Mouse (Mus musculus) E14TG2a.4 (cell line): ENCODE data around the gene Polr1e.

Source experiments
- H3K27me3 ChIP-seq: 2 replicates; pipeline ENCODE4 v1.6.1; 2014; ENCODE audit warnings: low read length, control low read depth; ENCODE audit not compliant: insufficient read depth
- H3K36me3 ChIP-seq: 2 replicates; pipeline ENCODE4 v1.6.1; 2014; ENCODE audit warnings: low read length, control low read depth; ENCODE audit not compliant: insufficient read depth
- H3K4me1 ChIP-seq: replicated peaks from 2 replicates; pipeline ENCODE4 v1.6.1; 2014; ENCODE audit warnings: low read depth, low read length, control low read depth
- H3K4me3 ChIP-seq: replicated peaks from 2 replicates; pipeline ENCODE4 v1.5.1; 2014; ENCODE audit warnings: mild to moderate bottlenecking, low read length
- H3K9me3 ChIP-seq: 2 replicates; pipeline ENCODE4 v1.6.1; 2014; ENCODE audit warnings: low read length, control low read depth
- CTCF ChIP-seq: conservative IDR thresholded peaks from 2 replicates; pipeline ENCODE4 v1.5.1; 2014; ENCODE audit warnings: low read length
- NANOG ChIP-seq: IDR thresholded peaks from 2 replicates; pipeline ENCODE4 v1.6.1; 2014; ENCODE audit warnings: borderline replicate concordance, low read length, mixed read lengths
- POU5F1 ChIP-seq: IDR thresholded peaks from 2 replicates; pipeline ENCODE4 v1.6.1; 2014; ENCODE audit warnings: low read length, borderline replicate concordance

The Polr1e gene

DNA sequence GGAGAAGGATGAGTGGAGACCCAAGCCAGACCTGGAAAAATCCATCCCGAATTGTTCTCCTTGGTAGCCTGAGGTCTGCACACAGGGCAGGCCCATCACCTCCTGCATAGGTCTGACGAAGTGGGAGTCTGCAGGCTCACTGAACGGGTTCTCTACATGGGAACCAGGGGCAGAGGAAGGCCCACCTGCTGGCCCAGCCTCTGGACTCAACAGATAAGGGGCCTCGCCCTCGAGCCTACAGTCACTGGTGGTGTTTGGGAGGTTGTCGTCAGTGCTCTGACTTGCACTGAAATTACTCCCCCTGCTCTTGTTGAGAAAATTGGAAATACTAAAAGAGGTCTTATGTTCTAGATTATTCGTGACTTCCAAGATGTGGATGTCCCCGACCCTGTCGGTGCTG, 24.5 kb upstream of the Polr1e start:
- Histone ChIP-seq H3K4me3 (no peak overlapping the region), H3K9me3 (no peaks in the 10 kb centered on the region), H3K27me3 (no peaks in the 10 kb centered on the region), H3K4me1 (peaks cover 22% of the 10 kb centered on the region), H3K36me3 (peaks cover 55% of the 10 kb centered on the region)
- no peak for TF ChIP-seq CTCF

DNA sequence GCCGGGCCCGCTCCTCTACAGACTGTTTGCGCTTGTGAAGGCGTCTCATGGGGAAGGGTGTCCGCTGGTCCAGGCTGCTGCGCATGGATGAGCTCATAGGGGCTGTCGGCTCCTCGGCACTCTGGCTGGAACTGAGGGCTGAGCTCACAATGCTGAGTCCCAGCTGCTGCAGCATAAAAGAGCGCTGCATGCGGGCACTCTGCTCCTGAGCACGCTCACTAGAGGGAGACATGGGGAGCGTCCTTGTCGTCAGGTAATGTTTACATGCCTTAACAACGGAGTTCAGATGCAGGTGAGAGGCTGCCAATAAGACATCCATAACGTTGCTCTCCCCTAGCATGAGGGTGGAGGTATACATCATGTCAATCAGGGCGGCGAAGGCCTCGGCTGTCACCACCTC, 23.6 kb upstream of the Polr1e start:
- TF ChIP-seq POU5F1, result no peak
- H3K9me3 ChIP-seq, result no peaks in the 10 kb centered on the region
- H3K27me3 ChIP-seq, result no peaks in the 10 kb centered on the region
- peaks cover 20% of the 10 kb centered on the region for H3K4me1 ChIP-seq
- H3K36me3 ChIP-seq, result peaks cover 45% of the 10 kb centered on the region
- H3K4me3 ChIP-seq, result peak overlapping the region; percentile 32

DNA sequence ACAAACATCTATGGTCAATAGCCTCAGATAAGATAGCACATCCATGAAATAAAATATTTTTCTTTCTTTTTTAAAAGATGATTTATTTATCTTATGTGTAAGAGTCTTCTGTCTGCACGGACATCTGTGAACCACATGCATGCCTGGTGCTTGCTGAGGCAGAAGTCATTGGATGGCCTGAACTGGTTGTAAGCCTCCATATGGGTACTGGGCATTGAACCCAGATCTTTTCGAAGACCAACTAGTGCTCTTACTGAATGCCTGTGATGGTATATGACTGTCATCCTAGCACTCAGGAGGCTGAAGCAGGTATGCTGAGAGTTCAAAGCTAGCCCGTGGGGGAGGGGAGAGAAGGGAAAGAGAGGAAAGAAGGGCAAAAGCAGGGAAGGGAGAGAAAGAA, 20.3 kb upstream of the Polr1e start:
- Histone ChIP-seq H3K4me1 (peaks cover 16% of the 10 kb centered on the region), H3K27me3 (no peaks in the 10 kb centered on the region), H3K4me3 (no peak overlapping the region), H3K9me3 (no peaks in the 10 kb centered on the region), H3K36me3 (peaks cover 14% of the 10 kb centered on the region)
- TF ChIP-seq NANOG, result no peak
- no peak for TF ChIP-seq CTCF
- no peak for TF ChIP-seq POU5F1

DNA sequence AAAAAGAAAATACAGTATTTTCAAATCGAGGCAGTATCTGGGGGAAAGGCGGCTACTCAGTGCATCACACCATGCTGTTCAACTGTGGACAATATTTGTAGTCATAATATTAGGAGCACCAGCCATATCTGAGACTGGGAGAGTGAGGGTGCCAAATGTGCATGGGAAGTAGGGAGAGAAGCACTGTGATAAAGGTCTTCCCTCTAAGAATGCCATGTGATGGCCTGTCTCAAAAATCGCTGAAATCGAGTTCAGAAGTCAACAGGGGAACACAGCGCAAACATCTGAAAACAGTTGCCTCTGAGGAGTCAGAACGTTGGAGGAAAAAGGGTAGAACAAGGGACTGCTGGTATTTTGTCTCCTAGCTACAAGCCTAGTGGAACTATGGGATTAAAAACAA, 18.4 kb upstream of the Polr1e start:
- H3K36me3 ChIP-seq, result no peaks in the 10 kb centered on the region
- peaks cover 7% of the 10 kb centered on the region for H3K4me1 ChIP-seq
- H3K9me3 ChIP-seq, result no peaks in the 10 kb centered on the region
- H3K4me3 ChIP-seq, result no peak overlapping the region
- TF ChIP-seq NANOG (no peak), CTCF (no peak), POU5F1 (no peak)
- H3K27me3 ChIP-seq, result no peaks in the 10 kb centered on the region

DNA sequence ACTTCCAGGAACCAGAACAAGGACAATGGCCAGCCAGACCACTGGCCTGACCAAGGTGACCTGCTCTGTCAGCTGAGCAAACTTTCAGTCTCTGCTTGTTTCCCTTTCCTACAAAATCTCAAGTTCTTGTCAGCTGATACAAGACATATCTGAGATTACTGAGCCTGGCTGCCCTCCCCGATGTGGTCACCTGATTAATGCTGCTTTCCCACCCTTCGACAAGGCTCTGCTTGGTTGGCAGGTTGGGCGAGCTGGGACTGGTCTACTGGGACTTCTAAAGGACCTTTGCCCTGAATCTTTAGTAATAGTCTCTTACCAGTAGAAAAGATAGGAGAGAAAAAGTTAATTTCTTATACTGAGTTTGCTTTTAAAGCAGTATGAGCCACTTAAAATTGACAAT, 12.9 kb upstream of the Polr1e start:
- no peaks in the 10 kb centered on the region for H3K27me3 ChIP-seq
- no peak for TF ChIP-seq NANOG
- TF ChIP-seq CTCF, result no peak
- no peak for TF ChIP-seq POU5F1
- no peaks in the 10 kb centered on the region for H3K9me3 ChIP-seq
- H3K4me3 ChIP-seq, result no peak overlapping the region
- H3K4me1 ChIP-seq, result peaks cover 12% of the 10 kb centered on the region
- no peaks in the 10 kb centered on the region; the same call in 1 of the 2 replicates for H3K36me3 ChIP-seq

DNA sequence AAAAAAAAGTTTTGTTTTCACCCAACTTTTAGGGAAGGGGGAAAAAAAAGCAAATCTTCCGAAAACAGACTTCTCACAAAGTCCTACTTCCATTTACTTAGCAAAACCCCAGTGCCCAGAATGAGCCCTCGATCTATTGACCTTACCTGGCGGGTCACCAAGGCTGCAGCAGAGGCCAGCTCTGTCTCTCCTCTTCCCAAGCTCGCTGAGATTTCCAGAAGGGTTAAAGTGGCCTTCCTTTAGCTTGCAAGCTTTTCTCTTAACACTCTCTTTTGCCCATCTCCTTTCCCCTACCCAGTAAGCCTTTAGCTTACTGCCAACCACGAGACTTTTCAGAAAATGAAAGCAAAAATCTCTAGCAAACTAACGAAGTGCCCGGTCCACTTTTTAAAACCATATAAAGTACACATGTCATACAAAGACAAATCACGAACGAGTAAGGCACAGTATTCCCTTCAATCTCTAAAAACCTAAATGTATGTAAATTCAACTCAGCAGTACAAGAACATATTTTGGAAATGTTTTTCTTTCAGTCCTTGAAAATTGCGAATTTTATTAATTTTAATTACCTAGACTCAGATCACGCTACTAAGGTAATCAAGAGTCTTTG, 7.5 kb upstream of the Polr1e start:
- no peak for TF ChIP-seq POU5F1
- peaks cover 34% of the 10 kb centered on the region for H3K4me1 ChIP-seq
- H3K27me3 ChIP-seq, result no peaks in the 10 kb centered on the region
- H3K36me3 ChIP-seq, result no peaks in the 10 kb centered on the region
- peak overlapping the region; percentile 97 for H3K4me3 ChIP-seq
- H3K9me3 ChIP-seq, result no peaks in the 10 kb centered on the region

DNA sequence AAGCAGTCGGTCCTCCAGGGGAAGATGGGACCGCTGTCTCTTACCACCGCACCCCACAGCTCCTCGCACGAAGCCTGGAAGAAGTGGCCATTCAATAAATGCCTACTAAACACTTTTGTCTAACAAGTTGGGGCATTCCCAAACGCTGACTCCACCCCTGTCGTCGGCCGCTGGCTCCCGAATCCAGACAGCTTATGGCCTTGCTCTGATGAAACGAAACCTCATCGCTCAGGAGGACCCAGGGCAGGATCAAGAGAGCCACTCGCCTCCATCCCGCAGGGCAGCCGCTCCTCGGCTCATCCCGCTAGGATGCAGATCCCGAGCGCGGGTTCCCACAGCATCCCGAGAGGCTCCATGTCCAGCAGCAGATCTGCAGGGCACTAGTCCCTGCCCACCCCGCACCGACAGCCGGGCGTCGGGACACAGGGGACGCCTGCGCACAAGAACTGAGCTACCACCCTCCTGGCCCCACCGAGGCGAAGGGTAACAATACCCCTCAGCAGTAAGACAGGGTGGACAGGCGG, 6.7 kb upstream of the Polr1e start:
- Histone ChIP-seq H3K9me3 (no peaks in the 10 kb centered on the region), H3K27me3 (no peaks in the 10 kb centered on the region), H3K4me1 (peaks cover 34% of the 10 kb centered on the region), H3K4me3 (peak overlapping the region; percentile 97), H3K36me3 (no peaks in the 10 kb centered on the region)
- TF ChIP-seq CTCF, result no peak
- TF ChIP-seq NANOG, result no peak
- TF ChIP-seq POU5F1, result no peak

DNA sequence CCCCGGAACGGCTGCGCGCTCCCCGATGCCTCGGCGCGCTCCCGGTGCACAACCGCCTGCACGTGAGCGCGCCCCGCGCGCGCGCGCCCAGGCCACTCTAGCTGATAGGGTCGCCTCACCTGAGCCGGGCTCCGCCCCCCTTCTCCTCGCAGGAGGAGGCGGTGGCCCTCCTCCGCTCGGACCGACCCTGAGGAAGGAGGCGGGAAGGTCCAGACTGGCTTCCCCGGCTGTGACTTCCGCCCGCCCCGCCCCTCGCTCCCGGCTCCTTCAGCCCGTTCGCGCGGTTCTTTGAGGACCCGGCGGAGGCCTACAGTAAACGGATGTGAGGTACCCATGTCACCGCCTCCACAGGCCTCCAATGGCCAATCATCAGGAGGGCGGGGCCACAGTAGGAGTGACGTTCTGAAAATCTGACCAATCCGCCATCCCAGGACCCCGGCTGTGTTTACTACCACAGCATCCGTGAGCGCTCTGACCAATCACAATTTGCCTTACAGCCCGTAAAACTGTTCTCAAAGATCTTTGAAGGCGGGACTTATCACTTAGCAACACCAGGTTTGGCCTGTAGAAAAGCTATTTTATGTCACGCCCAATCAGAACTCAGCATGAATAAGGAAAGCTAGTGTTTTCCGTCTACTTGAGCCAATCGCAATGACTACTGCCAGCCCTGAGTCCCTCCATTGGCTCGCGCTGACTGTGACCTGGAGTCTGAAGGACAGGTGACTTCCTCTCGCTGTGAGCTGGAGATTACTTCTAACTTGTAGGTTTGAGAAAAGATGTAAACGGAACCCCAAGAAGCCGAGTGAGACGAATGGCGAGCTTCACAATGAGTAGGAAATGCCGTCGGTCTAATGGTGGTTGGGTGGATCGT, 6.0 kb upstream of the Polr1e start, which contains the start of gene Zbtb5:
Gene Zbtb5 (minus strand): TSS at position 308 of the 871 bp plus-strand sequence.
- TF ChIP-seq NANOG, result no peak
- TF ChIP-seq CTCF, result no peak
- TF ChIP-seq POU5F1, result no peak
- Histone ChIP-seq H3K4me3 (peak within 1 kb of the TSS; percentile 97), H3K9me3 (no peaks in the 10 kb centered on the region), H3K4me1 (peaks cover 31% of the 10 kb centered on the region), H3K36me3 (no peaks in the 10 kb centered on the region), H3K27me3 (no peaks in the 10 kb centered on the region)

DNA sequence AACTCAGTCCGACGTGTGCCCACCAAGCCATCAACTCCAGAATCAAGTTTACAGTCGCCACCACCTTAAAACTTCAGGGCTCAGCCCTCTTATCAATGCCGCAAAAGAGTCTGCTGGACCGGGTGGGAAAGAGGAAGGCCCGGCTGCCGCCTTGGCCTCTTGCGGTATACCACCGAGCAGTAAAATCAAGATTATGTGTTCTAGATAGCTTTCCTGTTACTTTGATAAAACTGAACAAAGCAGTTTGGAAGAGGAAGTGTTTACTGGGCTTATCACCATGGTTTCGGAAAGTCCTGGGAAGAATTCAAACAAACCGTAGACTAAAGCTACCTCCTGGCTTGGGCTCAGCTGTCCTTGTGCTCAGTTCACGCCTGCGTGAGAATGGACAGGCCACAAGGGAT, 5.4 kb upstream of the Polr1e start:
- Histone ChIP-seq H3K4me3 (peak overlapping the region; percentile 95), H3K4me1 (peaks cover 34% of the 10 kb centered on the region), H3K27me3 (no peaks in the 10 kb centered on the region), H3K9me3 (no peaks in the 10 kb centered on the region), H3K36me3 (no peaks in the 10 kb centered on the region)
- no peak for TF ChIP-seq CTCF
- TF ChIP-seq NANOG, result no peak
- no peak for TF ChIP-seq POU5F1
